Mouse (Mus musculus): ENCODE data around the gene Maea.
"Not testable (repeated sequence)": the region's sequence is repeated elsewhere in the genome, so short reads cannot be mapped to it uniquely, and the experiment has no call there.

Gene Maea

DNA sequence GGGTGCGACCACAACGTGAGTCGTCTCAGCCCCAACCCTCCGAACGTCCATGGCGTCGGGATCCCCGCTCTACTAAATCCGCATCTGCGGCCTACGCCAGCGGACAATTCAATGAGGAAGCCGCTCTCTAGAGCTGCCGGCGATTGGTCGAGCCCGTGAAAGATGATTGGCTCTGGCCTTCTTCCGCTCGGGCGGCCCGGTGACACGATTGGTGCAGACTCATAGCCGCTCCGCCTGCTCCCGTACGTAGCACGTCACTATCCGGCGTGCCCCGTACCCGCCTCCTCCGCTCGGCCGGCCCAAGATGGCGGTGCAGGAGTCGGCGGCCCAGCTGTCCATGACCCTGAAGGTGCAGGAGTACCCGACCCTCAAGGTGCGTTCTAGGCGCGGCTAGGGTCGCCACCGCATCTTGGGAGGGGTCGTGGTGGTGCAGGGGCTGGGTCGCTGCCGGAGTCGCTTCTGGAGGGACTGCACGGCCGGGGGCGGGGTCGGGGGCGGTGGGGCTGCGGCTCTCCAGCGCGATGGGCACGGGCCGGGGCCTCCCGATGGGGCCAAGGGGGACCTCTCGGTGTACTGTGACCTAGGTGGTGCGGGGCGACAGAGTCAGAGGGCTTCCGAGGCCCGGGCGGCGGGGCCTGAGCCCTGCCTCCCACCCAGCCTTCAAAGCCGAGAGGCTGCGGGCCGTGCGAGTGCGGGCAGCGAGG, at the start of gene Maea:
Maea (plus strand) TSS at position 237 of the 704 bp plus-strand sequence.
- peak; percentile 98 for DNase-seq

DNA sequence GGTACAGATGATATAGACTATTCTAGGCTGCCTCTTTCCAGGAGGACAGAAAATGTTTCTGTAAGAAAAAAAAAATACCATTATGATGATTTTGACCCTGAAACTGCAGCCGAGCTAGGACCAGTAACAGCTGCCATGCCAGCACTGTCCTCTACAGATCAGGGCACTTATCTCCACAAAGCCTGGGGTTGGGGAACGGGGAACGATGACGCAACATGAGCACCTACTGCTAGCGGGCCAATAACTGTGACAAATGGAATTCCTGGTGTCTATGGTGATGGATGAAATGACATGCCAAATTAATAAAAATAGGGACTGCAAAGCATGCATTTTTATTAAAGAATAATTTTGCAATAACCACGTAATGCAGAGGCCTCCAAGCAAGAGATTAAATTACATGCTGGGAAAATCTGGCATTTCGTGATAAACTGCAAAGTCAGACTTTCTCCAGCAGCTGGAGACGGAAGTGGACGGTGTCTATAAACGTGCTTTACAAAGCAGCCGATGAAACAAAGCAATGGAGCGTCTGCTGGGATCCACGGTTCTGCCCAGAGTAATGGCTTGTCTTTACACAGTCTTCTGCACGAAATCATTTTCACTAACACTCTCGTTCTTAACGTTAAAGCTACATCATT, 41.4 kb upstream of the Maea start:
- DNase-seq: peak; percentile 20

DNA sequence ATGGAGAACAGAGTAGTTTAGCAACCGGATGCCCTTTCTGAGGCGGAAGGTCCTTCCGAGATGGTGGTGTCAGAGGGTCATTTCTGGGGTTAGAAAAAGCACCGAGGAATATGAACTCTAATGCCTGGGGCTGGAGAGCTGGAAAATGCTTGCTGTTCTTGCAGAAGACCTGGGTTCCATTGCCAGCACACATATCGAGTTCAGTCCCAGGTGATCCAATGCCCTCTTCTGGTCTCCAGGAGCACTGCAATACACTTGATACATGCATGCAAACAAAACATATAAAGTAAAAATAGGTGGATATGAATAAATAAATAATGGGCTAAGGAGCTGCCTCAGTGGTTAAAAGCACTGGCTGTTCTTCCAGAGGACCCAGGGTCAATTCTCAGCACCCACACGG, 38.1 kb upstream of the Maea start:
- no peak for DNase-seq

DNA sequence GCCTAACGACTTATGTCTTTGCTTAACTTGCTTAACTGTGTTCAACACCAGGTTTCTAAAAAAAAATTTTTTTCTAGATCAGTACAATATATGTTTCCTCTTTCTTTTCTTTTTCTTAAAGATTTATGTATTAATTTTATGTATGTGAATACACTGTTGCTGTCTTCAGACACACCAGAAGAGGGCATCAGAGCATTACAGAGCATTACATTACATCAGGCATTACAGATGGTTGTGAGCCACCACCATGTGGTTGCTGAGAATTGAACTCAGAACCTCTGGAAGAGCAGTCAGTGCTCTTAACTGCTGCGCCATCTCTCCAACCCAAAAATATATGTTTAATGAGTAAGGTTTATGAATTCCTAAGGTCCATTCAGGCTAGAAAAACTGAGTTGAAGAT, 33.5 kb upstream of the Maea start:
- DNase-seq: no peak

- no peak for DNase-seq
Measured at GRCm38 (mm10) chr5:33310704-33311462, 24.4 kb upstream of the Maea start.

- DNase-seq: no peak
Measured at GRCm38 (mm10) chr5:33312192-33312591, 23.1 kb upstream of the Maea start.

GRCm38 (mm10) chr5:33324491-33324890, 10.8 kb upstream of the Maea start:
- DNase-seq: no peak

GRCm38 (mm10) chr5:33334381-33335272, 682 bp upstream of the Maea start:
- no peak for DNase-seq

GRCm38 (mm10) chr5:33335977-33336360, 660 bp downstream of the Maea start:
- peak; percentile 63 for DNase-seq

- no peak for DNase-seq
Measured at GRCm38 (mm10) chr5:33337206-33337605, 1.9 kb downstream of the Maea start.

GRCm38 (mm10) chr5:33341165-33341564, 5.9 kb downstream of the Maea start:
- DNase-seq: no peak

GRCm38 (mm10) chr5:33342248-33342647, 6.9 kb downstream of the Maea start:
- not testable (repeated sequence) for DNase-seq

DNA sequence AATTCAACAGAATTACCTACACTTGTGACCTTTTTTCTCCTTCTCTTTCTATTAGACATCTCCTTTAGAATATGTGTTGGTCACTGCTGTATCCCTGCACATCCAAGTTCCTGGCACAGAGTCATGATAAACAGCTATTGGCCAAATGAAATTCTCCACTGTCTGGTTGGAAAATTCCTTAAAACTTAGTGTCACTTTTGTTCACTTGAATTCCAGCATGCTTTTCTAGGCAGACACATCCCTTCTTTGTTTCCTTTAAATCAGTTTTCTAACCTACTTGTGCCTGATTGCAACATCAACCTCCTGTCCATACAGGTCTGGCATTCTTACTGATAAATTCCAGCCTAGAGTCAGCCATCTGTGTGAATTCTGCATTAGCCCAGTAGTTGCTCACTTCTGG, 7.5 kb downstream of the Maea start:
- DNase-seq: no peak

DNA sequence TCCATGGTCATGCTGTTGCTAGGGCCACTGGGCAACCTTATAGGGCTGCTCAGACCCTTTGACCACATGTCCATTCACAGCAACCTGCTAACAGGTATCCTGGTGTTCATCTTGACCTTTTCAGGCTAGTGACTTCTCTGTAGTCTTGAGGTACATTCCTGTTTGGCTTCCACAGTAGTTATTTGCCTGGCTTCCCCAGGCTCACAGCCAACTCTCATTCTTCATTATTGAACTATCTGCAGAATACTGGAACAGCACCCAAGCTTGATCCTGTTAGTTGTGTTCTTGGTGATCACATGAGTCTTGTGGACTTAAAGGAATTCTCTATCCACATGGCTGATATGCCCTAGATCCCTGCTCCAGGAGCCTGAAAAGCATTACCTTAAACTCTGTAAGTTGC, 8.3 kb downstream of the Maea start:
- no peak for DNase-seq

GRCm38 (mm10) chr5:33344070-33344469, 8.8 kb downstream of the Maea start:
- no peak for DNase-seq

DNA sequence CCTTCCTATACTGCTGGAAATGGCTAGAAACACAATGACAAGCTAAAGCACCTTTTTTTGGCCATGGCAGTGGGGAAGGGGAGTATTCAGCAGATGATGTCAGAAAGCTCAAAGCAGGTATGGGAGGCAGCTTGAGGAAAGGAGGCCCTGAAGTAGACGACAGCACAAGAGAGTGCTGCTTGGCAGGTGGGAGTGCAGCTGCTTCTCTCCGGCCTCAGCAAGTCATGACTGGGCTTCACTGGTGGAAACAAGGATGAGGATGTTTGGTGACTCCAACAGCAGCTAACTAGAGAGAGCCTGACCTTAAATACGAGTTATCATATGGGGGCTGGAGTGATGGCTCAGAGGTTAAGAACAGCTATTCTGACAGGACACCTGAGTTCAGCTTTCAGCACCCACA, 12.3 kb downstream of the Maea start:
- no peak for DNase-seq

DNA sequence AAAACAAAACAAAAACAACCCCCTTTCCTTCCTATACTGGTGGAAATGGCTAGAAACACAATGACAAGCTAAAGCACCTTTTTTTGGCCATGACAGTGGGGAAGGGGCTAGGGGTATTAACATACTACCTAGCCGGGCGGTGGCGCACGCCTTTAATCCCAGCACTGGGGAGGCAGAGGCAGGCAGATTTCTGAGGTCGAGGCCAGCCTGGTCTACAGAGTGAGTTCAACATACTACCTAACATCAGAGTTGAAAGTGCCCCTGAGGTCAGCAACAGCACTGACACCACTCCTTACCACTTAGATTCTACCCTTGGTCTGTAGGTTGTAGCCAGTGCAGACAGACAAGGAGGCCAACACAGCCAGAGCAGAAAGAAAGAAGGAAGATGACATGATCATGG, 13.9 kb downstream of the Maea start:
- DNase-seq: no peak

GRCm38 (mm10) chr5:33349706-33350105, 14.4 kb downstream of the Maea start:
- DNase-seq: no peak

GRCm38 (mm10) chr5:33351556-33352272, 16.4 kb downstream of the Maea start:
- no peak for DNase-seq

DNA sequence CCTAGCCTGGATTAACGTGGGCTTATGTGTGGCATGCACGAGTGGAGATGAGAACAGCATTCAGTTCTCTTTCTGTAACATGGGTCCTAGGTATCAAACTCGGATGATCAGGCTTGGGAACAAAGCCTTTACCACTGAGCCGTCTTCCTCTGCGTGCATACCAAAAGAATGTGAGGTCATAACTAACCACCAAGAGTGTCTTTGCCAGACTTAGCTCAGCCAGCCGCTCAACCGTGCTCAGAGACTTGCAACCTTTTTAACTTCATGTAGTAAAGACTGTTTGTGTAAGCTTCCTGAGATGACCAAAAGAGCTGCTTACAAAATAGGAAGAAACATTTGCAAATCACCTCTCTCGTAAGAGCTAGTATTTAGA, 16.9 kb downstream of the Maea start:
- DNase-seq: no peak

GRCm38 (mm10) chr5:33353011-33353410, 17.7 kb downstream of the Maea start:
- peak; percentile 20 for DNase-seq

DNA sequence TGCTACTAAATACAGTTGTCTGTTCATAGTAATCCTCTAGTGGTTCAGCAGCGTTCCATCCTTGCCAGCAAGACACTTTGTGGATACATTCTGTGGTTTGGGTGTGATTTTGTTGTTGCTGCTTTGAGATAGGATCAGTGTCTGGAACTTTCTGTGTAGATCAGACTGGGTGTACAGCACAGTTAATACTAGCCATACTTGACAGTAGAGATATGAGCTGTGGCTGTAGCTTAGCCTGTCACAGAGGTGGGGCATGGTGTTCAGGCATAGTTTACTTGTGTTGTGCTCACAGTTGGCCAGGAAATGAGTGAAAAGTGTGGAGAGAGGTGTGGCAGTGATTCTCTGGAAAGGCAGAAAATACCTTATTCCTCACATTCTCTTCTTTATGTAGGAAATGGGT, 22.2 kb downstream of the Maea start:
- DNase-seq: no peak

Data from embryo, embryonic 11 days (tissue).